Mouse (Mus musculus): ENCODE measurements around the gene Gan.
A peak's percentile ranks its signal among the peaks of the same experiment; 100 is the strongest.

Gene Gan

DNA sequence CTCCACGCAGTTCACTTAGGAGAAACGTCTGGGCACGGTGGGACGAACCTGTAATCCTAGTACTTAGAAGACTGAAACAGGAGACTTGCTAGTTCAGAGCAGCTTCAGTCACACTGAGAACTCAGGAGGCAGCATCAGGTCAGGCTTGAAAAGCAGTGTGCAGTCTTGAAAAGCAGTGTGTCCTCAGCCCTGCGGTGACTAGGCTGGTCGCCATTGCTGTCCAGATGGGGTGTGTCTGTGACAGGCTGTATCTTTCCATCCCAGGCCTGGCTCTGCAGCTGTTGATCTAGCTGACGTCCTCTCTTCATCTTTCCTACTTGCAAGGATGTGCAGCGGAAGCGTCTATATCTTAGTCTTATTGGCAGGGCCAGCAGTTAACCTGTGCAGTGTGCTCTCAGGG lies 42.9 kb downstream of the Gan start:
- no peak for DNase-seq (ENCODE audit: low read depth)

DNA sequence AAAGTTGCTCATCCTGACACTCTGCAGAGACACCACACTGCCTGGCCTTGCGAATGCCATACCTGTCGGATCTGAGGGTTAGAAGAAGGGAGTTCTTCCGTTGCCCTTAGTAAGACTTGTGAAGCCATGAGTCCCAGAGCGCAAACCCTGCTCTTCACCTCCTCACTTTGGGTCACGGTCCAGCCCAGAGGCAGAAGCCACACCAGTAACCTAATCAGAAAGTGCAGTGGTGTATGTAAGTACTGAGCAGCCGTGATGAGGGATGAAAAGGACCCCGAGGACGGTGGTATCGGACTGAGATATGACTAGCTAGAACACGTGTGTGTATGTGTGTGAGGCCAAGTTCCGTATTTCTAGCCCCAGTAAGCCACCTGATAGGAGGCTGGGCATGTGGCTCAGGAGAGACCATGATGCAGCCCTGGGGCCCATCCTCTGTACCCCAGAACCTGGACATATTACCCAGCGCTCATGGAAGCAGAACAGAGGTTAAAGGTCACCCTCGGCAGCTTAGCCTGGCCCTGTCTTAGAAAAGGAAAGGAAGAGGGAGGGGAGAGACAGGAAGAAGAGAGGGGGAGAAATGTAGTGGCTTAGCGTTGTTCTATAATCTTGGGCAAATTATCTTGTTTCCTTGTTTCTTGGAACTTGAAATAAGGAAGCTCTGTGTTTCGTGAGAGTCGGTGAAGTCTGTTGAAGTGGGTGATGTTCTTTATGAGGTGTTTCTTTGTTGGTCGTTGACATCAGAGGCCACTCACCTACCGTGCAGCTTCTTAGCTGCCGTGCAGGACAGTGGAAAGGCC lies 43.5 kb downstream of the Gan start:
- DNase-seq (ENCODE audit: low read depth) = no peak

DNA sequence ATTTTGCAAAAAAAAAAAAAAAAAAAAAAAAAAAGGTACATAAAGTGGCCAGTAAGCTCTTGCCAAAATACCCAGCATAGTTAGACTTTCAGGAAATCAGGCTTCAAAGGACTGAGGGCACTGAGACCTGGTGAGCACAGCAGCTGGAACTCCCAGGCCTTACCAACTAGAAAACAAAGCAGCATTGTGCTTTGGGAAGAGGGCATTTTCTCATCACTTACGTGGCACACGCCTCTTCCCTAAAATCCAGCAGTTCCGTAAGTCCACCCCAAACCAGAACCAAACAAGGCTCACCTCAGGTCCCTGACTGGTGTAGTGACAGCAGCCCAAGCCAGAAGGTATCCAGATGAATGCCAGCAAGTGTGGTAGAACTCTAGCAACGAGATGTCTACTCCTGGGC lies 45.1 kb downstream of the Gan start:
- DNase-seq (ENCODE audit: low read depth) = no peak

DNA sequence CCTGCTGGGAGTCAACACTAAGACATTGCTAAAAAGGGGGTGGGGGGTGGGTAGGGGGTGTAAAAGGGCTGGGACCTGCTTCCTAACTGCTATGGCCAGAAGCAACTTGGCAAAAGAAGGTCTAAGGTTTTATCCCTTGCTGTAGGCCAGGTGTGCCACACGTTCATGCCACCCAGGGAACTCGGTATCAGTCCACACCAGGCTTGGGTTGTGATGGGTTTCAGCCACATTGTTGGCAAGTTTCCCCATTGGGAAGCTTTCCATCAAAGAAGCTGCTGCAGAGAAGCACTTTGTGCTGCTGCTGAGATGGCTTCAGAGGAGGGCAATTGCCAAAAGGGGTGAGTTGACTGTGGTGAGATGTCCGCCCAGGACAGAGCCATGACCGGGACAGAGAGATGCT lies 47.9 kb downstream of the Gan start:
- no peak for DNase-seq (ENCODE audit: low read depth)

- no peak for DNase-seq (ENCODE audit: low read depth)
Measured at GRCm38 (mm10) chr8:117206636-117207035, 48.7 kb downstream of the Gan start.

GRCm38 (mm10) chr8:117209150-117209549 lies 51.2 kb downstream of the Gan start:
- DNase-seq (ENCODE audit: low read depth) = no peak

GRCm38 (mm10) chr8:117212100-117212499 lies 54.2 kb downstream of the Gan start:
- DNase-seq (ENCODE audit: low read depth) = no peak

DNA sequence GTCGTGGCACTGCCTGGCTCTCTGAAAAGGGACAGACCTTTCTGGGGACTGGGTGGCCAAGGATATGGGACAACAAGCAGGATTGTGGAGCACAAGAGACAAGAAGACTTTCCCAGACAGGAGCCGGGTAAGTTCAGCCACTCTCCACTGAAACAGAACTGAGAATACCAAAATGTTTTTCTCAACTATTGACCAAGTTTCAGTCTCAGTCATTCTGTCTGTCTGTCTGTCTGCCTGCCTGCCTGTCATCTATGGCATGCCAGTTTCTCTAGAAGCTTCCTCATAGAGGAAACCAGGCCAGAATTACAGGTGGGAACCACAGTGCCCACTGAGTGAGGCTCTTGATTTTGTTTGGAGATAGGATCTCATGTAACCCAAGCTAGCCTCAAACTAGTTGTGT lies 59.8 kb downstream of the Gan start:
- DNase-seq (ENCODE audit: low read depth) = no peak

DNA sequence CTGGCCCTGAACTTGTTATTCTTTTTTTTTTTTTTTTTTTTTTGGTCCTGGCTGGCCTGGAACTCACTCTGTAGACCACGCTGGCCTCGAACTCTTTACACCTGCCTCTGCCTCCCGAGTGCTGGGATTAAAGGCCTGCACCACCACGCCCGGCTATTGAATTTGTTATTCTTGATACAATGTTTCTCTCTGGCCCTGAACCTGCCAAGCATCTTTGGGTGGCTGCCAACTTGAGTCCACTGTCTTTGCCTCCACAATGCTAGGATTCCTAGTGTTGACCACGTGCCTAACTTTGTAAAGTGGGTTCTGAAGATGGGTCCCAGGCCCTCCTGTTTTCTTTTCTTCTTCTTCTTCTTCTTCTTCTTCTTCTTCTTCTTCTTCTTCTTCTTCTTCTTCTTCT lies 64.5 kb downstream of the Gan start:
- DNase-seq (ENCODE audit: low read depth) = no peak

- peak; percentile 79 for DNase-seq (ENCODE audit: low read depth)
Measured at GRCm38 (mm10) chr8:117224630-117225029, 66.7 kb downstream of the Gan start.

DNA sequence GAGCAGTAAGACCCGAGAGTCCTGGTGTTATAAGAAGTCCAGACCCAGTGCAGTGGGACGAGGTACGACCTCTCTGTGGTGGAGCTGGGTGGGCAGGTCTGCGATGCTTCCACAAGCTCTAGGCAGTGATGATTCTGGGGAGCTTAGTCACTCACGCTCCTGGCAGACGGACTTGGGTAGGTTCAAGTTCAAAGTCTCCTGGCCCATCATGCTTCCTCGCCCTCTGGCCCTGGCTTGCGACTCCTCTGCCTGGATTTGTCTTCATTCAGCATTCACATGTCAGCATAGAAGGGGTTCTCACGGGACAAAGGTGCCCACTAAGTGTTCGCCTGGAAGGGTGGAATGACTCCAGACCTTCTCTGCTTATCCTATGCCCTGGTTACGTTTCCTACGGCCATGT lies 68.4 kb downstream of the Gan start:
- no peak for DNase-seq (ENCODE audit: low read depth)

DNA sequence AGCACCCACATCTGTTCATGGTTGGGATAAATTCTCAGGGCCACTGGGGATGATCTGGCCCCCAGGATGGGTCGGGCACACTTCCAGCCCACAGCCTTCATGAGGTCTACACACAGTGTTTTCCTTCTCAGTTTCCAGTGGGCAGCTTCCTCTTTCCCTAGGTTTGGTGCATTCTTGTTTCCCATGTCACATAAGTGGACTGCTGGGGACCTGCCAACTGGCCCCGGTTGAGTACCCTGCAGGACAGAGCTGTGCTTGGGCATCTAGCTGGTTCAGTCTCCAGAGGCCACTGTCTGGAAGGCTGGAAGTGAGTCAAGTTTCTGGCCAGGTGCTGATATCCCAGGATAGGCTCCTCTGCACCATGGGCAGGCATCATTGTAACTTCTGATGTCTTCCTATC lies 69.4 kb downstream of the Gan start:
- no peak for DNase-seq (ENCODE audit: low read depth)

DNA sequence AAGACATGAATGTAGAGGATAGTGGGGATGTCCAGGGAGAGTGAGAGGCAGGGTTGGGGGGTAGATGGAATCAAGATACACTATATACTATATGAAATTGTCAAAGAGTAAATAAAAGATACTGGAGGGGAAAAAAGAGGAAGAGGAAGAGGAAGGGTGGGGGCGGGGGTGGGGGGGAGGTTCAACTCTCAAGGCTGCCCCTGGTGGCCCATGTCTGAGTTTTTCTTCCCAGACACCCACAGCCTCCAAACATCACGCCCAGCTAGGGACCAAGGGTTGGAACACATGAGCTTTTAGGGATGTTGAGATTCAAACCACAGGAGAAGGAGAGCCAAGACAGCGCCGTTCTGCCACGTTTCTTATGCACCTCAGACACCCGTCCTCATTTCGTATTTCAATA lies 75.3 kb downstream of the Gan start:
- no peak for DNase-seq (ENCODE audit: low read depth)

DNA sequence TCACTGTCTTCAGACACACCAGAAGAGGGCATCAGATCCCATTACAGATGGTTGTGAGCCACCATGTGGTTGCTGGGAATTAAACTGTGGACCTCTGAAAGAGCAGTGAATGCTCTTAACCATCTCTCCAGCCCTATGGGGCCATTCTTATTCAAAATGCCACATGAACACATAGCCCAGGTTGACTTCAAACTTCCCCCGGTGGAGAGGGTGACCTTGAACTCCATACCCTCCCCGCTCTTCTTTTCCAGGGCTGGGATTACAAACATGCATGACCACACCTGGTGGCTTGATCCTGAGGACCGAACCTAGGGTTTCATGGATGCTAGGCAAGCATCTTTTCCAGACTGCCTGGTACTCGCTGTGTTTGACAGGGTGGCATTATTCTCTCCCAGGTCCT lies 78.6 kb downstream of the Gan start:
- DNase-seq (ENCODE audit: low read depth) = no peak

GRCm38 (mm10) chr8:117240326-117240725 lies 82.4 kb downstream of the Gan start:
- no peak for DNase-seq (ENCODE audit: low read depth)

DNA sequence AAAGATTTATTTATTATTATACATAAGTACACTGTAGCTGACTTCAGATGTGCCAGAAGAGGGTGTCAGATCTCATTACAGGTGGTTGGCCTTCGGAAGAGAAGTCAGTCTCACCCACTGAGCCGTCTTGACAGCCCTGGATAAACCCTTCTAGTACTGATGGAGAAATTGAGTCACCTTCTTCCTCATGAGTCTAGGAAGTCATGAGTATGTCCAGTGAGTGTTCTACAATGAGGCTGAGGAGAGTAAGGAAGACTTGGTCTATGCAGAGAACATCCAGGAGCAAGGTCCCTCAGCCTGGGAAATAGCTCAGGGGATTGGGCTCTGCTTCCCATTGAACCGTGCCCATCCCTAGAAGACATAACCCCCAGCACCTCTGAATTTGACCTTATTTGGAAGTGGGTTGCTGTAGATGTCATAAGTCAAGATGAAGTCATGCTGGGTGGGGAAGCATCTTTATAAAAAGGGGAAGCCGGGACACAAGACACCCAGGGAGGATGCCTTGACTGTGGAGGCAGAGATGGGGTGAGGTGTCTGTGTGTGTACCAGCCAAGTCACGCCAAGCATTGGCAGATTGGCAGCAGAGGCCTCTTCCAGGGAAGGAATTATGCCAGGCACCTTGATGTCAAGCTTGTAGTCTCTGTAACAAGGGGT lies 83.0 kb downstream of the Gan start:
- DNase-seq (ENCODE audit: low read depth) = no peak

GRCm38 (mm10) chr8:117241848-117242247 lies 83.9 kb downstream of the Gan start:
- DNase-seq (ENCODE audit: low read depth) = no peak

DNA sequence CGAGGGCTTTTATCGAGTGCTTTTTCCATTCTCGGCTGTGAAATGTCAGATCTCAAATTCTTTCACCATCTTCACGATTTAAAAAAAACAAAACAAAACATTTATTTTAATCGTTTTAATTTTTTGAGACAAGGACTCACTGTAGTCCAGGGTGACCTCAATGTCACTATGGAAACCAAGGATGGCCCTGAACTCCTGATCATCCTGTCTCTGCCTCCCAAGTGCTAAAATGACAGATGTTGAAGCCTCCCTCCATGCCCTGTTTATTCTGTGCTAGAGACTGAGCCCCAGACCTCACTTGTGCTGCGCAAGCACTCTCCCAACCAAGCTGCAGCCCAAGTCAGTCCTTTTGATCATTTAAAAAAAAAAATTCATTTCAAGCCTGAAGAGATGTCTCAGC lies 84.4 kb downstream of the Gan start:
- DNase-seq (ENCODE audit: low read depth) = no peak

- DNase-seq (ENCODE audit: low read depth) = no peak
Measured at GRCm38 (mm10) chr8:117244601-117245000, 86.7 kb downstream of the Gan start.

DNA sequence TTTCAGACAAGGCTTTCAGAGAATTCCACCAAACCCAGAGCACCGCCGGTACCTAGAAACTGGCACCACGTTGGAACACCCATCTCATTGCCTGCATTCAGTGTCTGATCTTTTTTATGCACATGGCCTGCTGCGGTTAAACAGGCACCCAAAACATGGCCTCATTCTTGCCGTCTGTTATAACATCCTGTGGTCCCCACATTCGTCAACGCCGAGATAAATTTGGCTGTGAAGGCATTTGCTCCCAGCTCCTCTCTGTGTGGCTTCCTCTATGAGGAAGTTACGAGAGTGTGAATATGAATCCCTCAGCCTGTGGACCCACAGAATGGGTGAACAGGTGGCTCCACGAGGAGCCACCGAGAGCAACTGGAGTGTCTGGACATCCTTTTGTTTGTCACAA lies 90.4 kb downstream of the Gan start:
- no peak for DNase-seq (ENCODE audit: low read depth)

GRCm38 (mm10) chr8:117251086-117251681 lies 93.2 kb downstream of the Gan start:
- DNase-seq (ENCODE audit: low read depth) = no peak

DNA sequence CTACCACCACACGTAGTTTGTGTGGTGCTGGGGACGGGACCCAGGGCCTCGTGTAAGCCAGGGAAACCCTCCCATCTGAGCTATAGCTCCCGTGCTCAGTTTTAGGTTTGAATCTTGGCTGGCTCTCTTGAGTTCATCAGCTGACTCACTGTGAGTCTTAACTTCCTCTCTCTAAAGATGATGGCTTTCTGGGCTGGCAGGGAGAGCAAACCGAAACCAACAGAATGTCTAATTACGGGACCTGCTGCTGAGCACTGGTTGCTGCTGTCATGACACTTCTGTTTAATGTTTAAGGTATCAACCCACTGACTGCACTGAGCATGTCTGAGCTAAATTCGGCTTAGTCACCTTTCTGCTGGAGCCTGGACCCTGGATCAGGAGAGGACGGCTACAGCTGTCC lies 94.7 kb downstream of the Gan start:
- DNase-seq (ENCODE audit: low read depth) = no peak
